Mouse (Mus musculus) embryo, embryonic 10.5 days (tissue): ENCODE measurements around the gene Ddi2.

Source experiments
- DNase-seq: peaks from one replicate; pipeline ENCODE4 v3.0.0-alpha.2; 2015; ENCODE audit warnings: low spot score

Ddi2 gene

GRCm38 (mm10) chr4:141741856-141742255 lies 18.6 kb upstream of the Ddi2 start:
- DNase-seq = no peak

GRCm38 (mm10) chr4:141738015-141738414 lies 14.8 kb upstream of the Ddi2 start:
- DNase-seq = no peak

- DNase-seq = no peak
Measured at GRCm38 (mm10) chr4:141736856-141737255, 13.6 kb upstream of the Ddi2 start.

GRCm38 (mm10) chr4:141735206-141735560 lies 12.0 kb upstream of the Ddi2 start:
- DNase-seq = no peak

- peak; percentile 98 for DNase-seq
Measured at GRCm38 (mm10) chr4:141734446-141735205, 11.4 kb upstream of the Ddi2 start.

- DNase-seq = no peak
Measured at GRCm38 (mm10) chr4:141731766-141732165, 8.5 kb upstream of the Ddi2 start.

GRCm38 (mm10) chr4:141730401-141730800 lies 7.2 kb upstream of the Ddi2 start:
- DNase-seq = no peak

GRCm38 (mm10) chr4:141729266-141729665 lies 6.0 kb upstream of the Ddi2 start:
- DNase-seq = no peak

GRCm38 (mm10) chr4:141725738-141726137 lies 2.5 kb upstream of the Ddi2 start:
- DNase-seq = no peak

- no peak for DNase-seq
Measured at GRCm38 (mm10) chr4:141725277-141725676, 2.1 kb upstream of the Ddi2 start.

- DNase-seq = no peak
Measured at GRCm38 (mm10) chr4:141724594-141724993, 1.4 kb upstream of the Ddi2 start.

GRCm38 (mm10) chr4:141723673-141724068 lies 452 bp upstream of the Ddi2 start:
- DNase-seq = no peak

- DNase-seq = no peak
Measured at GRCm38 (mm10) chr4:141721961-141722360, 1.3 kb downstream of the Ddi2 start.

GRCm38 (mm10) chr4:141720761-141721523 lies 2.3 kb downstream of the Ddi2 start:
- DNase-seq = no peak

- DNase-seq = no peak
Measured at GRCm38 (mm10) chr4:141719304-141719703, 3.9 kb downstream of the Ddi2 start.

- DNase-seq = no peak
Measured at GRCm38 (mm10) chr4:141717633-141718032, 5.6 kb downstream of the Ddi2 start.

- peak; percentile 52 for DNase-seq
Measured at GRCm38 (mm10) chr4:141715027-141715426, 8.2 kb downstream of the Ddi2 start.

GRCm38 (mm10) chr4:141713598-141714142 lies 9.5 kb downstream of the Ddi2 start:
- DNase-seq = no peak

GRCm38 (mm10) chr4:141711250-141711649 lies 12.0 kb downstream of the Ddi2 start:
- DNase-seq = no peak

GRCm38 (mm10) chr4:141708971-141709370 lies 14.2 kb downstream of the Ddi2 start:
- DNase-seq = no peak

- DNase-seq = no peak
Measured at GRCm38 (mm10) chr4:141708005-141708404, 15.2 kb downstream of the Ddi2 start.

GRCm38 (mm10) chr4:141705331-141705730 lies 17.9 kb downstream of the Ddi2 start:
- DNase-seq = no peak

- DNase-seq = no peak
Measured at GRCm38 (mm10) chr4:141704625-141705024, 18.6 kb downstream of the Ddi2 start.
